Mouse (Mus musculus) kidney, embryonic 16.5 days (tissue): ENCODE data around the gene Arf3. TPM values are rescaled to one million over a fixed set of nuclear protein-coding genes. Genes with fewer than 3 reads are reported as not detected.

Experiments
- ATAC-seq: fragments of 200-750 bp; cut with Nextera tagmentation; 2 replicates; pipeline ENCODE4 v1.8.0; 2017; ENCODE audit warnings: moderate TSS enrichment; ENCODE audit not compliant: low FRiP score, low TSS enrichment
- H3K27ac ChIP-seq: fragments of 300-500 bp; sonication (generic); 2 replicates; pipeline ENCODE4 v1.5.1; 2014; ENCODE audit warnings: low read length
- H3K27me3 ChIP-seq: fragments of 300-500 bp; sonication (generic); 2 replicates; pipeline ENCODE4 v1.6.1; 2014; ENCODE audit warnings: low read length, control low read depth, mixed read lengths; ENCODE audit not compliant: insufficient read depth
- H3K36me3 ChIP-seq: fragments of 300-500 bp; sonication (generic); 2 replicates; pipeline ENCODE4 v1.6.1; 2014; ENCODE audit warnings: low read length, control low read depth, mixed read lengths; ENCODE audit not compliant: insufficient read depth
- H3K4me1 ChIP-seq: fragments of 300-500 bp; sonication (generic); 2 replicates; pipeline ENCODE4 v1.6.1; 2014; ENCODE audit warnings: low read length, control low read depth, mixed read lengths; ENCODE audit not compliant: insufficient read depth
- H3K4me2 ChIP-seq: fragments of 300-500 bp; sonication (generic); replicated peaks from 2 replicates; pipeline ENCODE4 v1.6.1; 2014; ENCODE audit warnings: low read depth, low read length
- H3K4me3 ChIP-seq: fragments of 300-500 bp; sonication (generic); 2 replicates; pipeline ENCODE4 v1.5.1; 2014; ENCODE audit warnings: mild to moderate bottlenecking, low read length
- H3K9ac ChIP-seq: fragments of 300-500 bp; sonication (generic); replicated peaks from 2 replicates; pipeline ENCODE4 v1.6.1; 2014; ENCODE audit warnings: low read length
- H3K9me3 ChIP-seq: fragments of 300-500 bp; sonication (generic); 2 replicates; pipeline ENCODE4 v1.6.1; 2016; ENCODE audit warnings: low read length, control low read depth
- WGBS: fragments of 180-500 bp; shearing (Covaris S2); extraction: QIAGEN DNeasy Blood & Tissue Kit; methylation state at CpG from one replicate; pipeline ENCODE4 v1.1.7; 2014; 5-methylcytosine and 5-hydroxymethylcytosine counted together
- polyA plus RNA-seq: library from polyadenylated mRNA; unstranded; fragments of >200 nt; fragmentation: Nextera tagmentation; extraction: Ambion mirVana; gene quantifications from 2 replicates; pipeline ENCODE4 v1.2.1, GENCODE M21; 2015

The Arf3 gene
- polyA plus RNA-seq, 1 experiment from 2014 or later = 56.3 TPM

GRCm38 (mm10) chr15:98791221-98791620 is 28.2 kb upstream of the Arf3 start:
- Histone ChIP-seq H3K27me3 (peaks cover 91% of the 10 kb centered on the region), H3K4me1 (peaks cover 29% of the 10 kb centered on the region), H3K36me3 (no peaks in the 10 kb centered on the region), H3K9ac (no peak overlapping the region), H3K9me3 (no peaks in the 10 kb centered on the region), H3K4me2 (peak overlapping the region; percentile 42), H3K27ac (no peak overlapping the region), H3K4me3 (peak overlapping the region; percentile 26)
- no peak for ATAC-seq
- WGBS = under 1% methylated on average over 12 of the region's 12 CpGs

GRCm38 (mm10) chr15:98790761-98791160 is 27.7 kb upstream of the Arf3 start:
- H3K9ac ChIP-seq = no peak overlapping the region

GRCm38 (mm10) chr15:98789661-98790535 is 26.9 kb upstream of the Arf3 start, which contains the start of gene Wnt1:
Gene Wnt1, plus strand, starts transcription at chr15:98789857.
- Histone ChIP-seq H3K4me3 (peak within 1 kb of the TSS; percentile 26), H3K9ac (no peak within 1 kb of the TSS), H3K9me3 (no peaks in the 10 kb centered on the region), H3K36me3 (no peaks in the 10 kb centered on the region), H3K27ac (no peak within 1 kb of the TSS), H3K27me3 (peaks cover 85% of the 10 kb centered on the region), H3K4me2 (peak within 1 kb of the TSS; percentile 42), H3K4me1 (peaks cover 29% of the 10 kb centered on the region)
- peak; percentile 54; the same call in 1 of the 2 replicates for ATAC-seq
- 3% methylated on average over 43 of the region's 51 CpGs for WGBS

More at GRCm38 (mm10) chr15:98790761-98791160, 27.7 kb upstream of the Arf3 start:
- WGBS = under 1% methylated on average over 23 of the region's 23 CpGs
- H3K4me2 ChIP-seq = peak overlapping the region; percentile 42
- H3K27me3 ChIP-seq = peaks cover 87% of the 10 kb centered on the region
- H3K36me3 ChIP-seq = no peaks in the 10 kb centered on the region
- no peaks in the 10 kb centered on the region for H3K9me3 ChIP-seq
- H3K27ac ChIP-seq = no peak overlapping the region
- peak overlapping the region; percentile 26 for H3K4me3 ChIP-seq
- H3K4me1 ChIP-seq = peaks cover 29% of the 10 kb centered on the region
- no peak for ATAC-seq

- no peak overlapping the region for H3K27ac ChIP-seq
- no peak overlapping the region for H3K9ac ChIP-seq
- 6% methylated on average over 24 of the region's 24 CpGs for WGBS
- H3K27me3 ChIP-seq = peaks cover 77% of the 10 kb centered on the region
- peaks cover 29% of the 10 kb centered on the region for H3K4me1 ChIP-seq
- no peak overlapping the region for H3K4me3 ChIP-seq
- ATAC-seq = no peak
- no peaks in the 10 kb centered on the region for H3K36me3 ChIP-seq
- 0 out of 2 replicates have a peak overlapping the region, but pooled peaks have one; percentile 11 for H3K4me2 ChIP-seq
- no peaks in the 10 kb centered on the region for H3K9me3 ChIP-seq
Observed at GRCm38 (mm10) chr15:98788972-98789660, 26.1 kb upstream of the Arf3 start.

- Histone ChIP-seq H3K36me3 (no peaks in the 10 kb centered on the region), H3K4me3 (no peak overlapping the region), H3K9me3 (no peaks in the 10 kb centered on the region), H3K4me1 (peaks cover 24% of the 10 kb centered on the region), H3K4me2 (no peak overlapping the region), H3K9ac (no peak overlapping the region), H3K27me3 (peaks cover 65% of the 10 kb centered on the region), H3K27ac (no peak overlapping the region)
- no peak for ATAC-seq
- 29% methylated on average over 4 of the region's 4 CpGs for WGBS
Observed at GRCm38 (mm10) chr15:98787930-98788329, 24.9 kb upstream of the Arf3 start.

- peaks cover 62% of the 10 kb centered on the region for H3K27me3 ChIP-seq
- H3K36me3 ChIP-seq = no peaks in the 10 kb centered on the region
- ATAC-seq = no peak
- H3K4me2 ChIP-seq = no peak overlapping the region
- no peak overlapping the region for H3K4me3 ChIP-seq
- H3K27ac ChIP-seq = no peak overlapping the region
- WGBS = 37% methylated on average over 7 of the region's 7 CpGs
- no peaks in the 10 kb centered on the region for H3K9me3 ChIP-seq
- peaks cover 8% of the 10 kb centered on the region; the same call in 1 of the 2 replicates for H3K4me1 ChIP-seq
- no peak overlapping the region for H3K9ac ChIP-seq
Observed at GRCm38 (mm10) chr15:98785744-98786143, 22.7 kb upstream of the Arf3 start.

- Histone ChIP-seq H3K27ac (no peak overlapping the region), H3K4me1 (peaks cover 19% of the 10 kb centered on the region), H3K4me3 (no peak overlapping the region), H3K9me3 (no peaks in the 10 kb centered on the region), H3K36me3 (no peaks in the 10 kb centered on the region), H3K4me2 (no peak overlapping the region), H3K27me3 (peaks cover 71% of the 10 kb centered on the region), H3K9ac (no peak overlapping the region)
- WGBS = 26% methylated on average over 6 of the region's 6 CpGs
- no peak for ATAC-seq
Observed at GRCm38 (mm10) chr15:98781166-98781565, 18.2 kb upstream of the Arf3 start.

- no peak overlapping the region for H3K27ac ChIP-seq
- no peak for ATAC-seq
- WGBS = 8% methylated on average over 13 of the region's 13 CpGs
Observed at GRCm38 (mm10) chr15:98780573-98780972, 17.6 kb upstream of the Arf3 start.

GRCm38 (mm10) chr15:98780075-98780474 is 17.1 kb upstream of the Arf3 start:
- Histone ChIP-seq H3K9ac (no peak overlapping the region), H3K27me3 (peaks cover 75% of the 10 kb centered on the region), H3K4me2 (no peak overlapping the region), H3K4me1 (peaks cover 27% of the 10 kb centered on the region), H3K36me3 (no peaks in the 10 kb centered on the region), H3K9me3 (no peaks in the 10 kb centered on the region), H3K4me3 (no peak overlapping the region; the same call in 1 of the 2 replicates), H3K27ac (no peak overlapping the region)
- ATAC-seq = no peak
- WGBS = 4% methylated on average over 8 of the region's 8 CpGs

More at GRCm38 (mm10) chr15:98780573-98780972, 17.6 kb upstream of the Arf3 start:
- Histone ChIP-seq H3K4me1 (peaks cover 25% of the 10 kb centered on the region), H3K4me3 (no peak overlapping the region), H3K9me3 (no peaks in the 10 kb centered on the region), H3K4me2 (no peak overlapping the region), H3K36me3 (no peaks in the 10 kb centered on the region), H3K27me3 (peaks cover 75% of the 10 kb centered on the region), H3K9ac (no peak overlapping the region)
